Mouse (Mus musculus): ENCODE measurements around the gene Rnf223. TPM values are rescaled to one million over a fixed set of nuclear protein-coding genes. Genes with fewer than 3 reads are reported as not detected.
"Not testable (repeated sequence)": the region's sequence is repeated elsewhere in the genome, so short reads cannot be mapped to it uniquely, and the experiment has no call there.

The Rnf223 gene
- total RNA-seq, 4 experiments from 2014 or later = 0.49 to 2.0 (median 0.81) TPM

GRCm38 (mm10) chr4:156128746-156129145, 1.6 kb upstream of the Rnf223 start:
- DNase-seq (ENCODE audit: low spot score in 2 of 2) = no peak

- DNase-seq (ENCODE audit: low spot score in 2 of 2) = no peak
Measured at GRCm38 (mm10) chr4:156130940-156131339, 627 bp downstream of the Rnf223 start.

GRCm38 (mm10) chr4:156133334-156133733, 3.0 kb downstream of the Rnf223 start:
- no peak for DNase-seq (ENCODE audit: low spot score in 2 of 2)

- DNase-seq (ENCODE audit: low spot score in 2 of 2) = no peak
Measured at GRCm38 (mm10) chr4:156133943-156134605, 3.8 kb downstream of the Rnf223 start.

- DNase-seq (ENCODE audit: low spot score in 2 of 2) = no peak
Measured at GRCm38 (mm10) chr4:156135112-156135511, 4.8 kb downstream of the Rnf223 start.

- DNase-seq (ENCODE audit: low spot score in 2 of 2) = no peak
Measured at GRCm38 (mm10) chr4:156135801-156136200, 5.5 kb downstream of the Rnf223 start.

GRCm38 (mm10) chr4:156136285-156137100, 6.2 kb downstream of the Rnf223 start:
- DNase-seq (ENCODE audit: low spot score in 2 of 2) = no peak

GRCm38 (mm10) chr4:156150887-156151286, 20.6 kb downstream of the Rnf223 start:
- not testable (repeated sequence) for DNase-seq (ENCODE audit: low spot score in 2 of 2)

- no peak for DNase-seq (ENCODE audit: low spot score in 2 of 2)
Measured at GRCm38 (mm10) chr4:156154771-156155170, 24.5 kb downstream of the Rnf223 start.

- DNase-seq (ENCODE audit: low spot score in 2 of 2) = no peak
Measured at GRCm38 (mm10) chr4:156166477-156166876, 36.2 kb downstream of the Rnf223 start.

GRCm38 (mm10) chr4:156168611-156169010, 38.3 kb downstream of the Rnf223 start:
- DNase-seq (ENCODE audit: low spot score in 2 of 2) = no peak

GRCm38 (mm10) chr4:156169129-156169528, 38.8 kb downstream of the Rnf223 start:
- DNase-seq (ENCODE audit: low spot score in 2 of 2) = no peak

- no peak for DNase-seq (ENCODE audit: low spot score in 2 of 2)
Measured at GRCm38 (mm10) chr4:156171828-156172227, 41.5 kb downstream of the Rnf223 start.

- no peak for DNase-seq (ENCODE audit: low spot score in 2 of 2)
Measured at GRCm38 (mm10) chr4:156177630-156178029, 47.3 kb downstream of the Rnf223 start.

Other genes starting within 250 kb of the Rnf223 start
- 10 to 100 TPM; 54.8 to 64.2 (median 57.7) TPM for gene Pusl1, start 238.7 kb upstream of the Rnf223 start, total RNA-seq (2022)
- gene Acap3, start 238.7 kb upstream of the Rnf223 start, total RNA-seq (2022) = 100 to 1,000 TPM; 116 to 124 (median 120) TPM
- gene Ube2j2, start 186.7 kb upstream of the Rnf223 start, total RNA-seq (2022) = 10 to 100 TPM; 58.5 to 69.0 (median 66.3) TPM
- 10 to 100 TPM; 13.6 to 29.5 (median 18.1) TPM for gene C1qtnf12, start 168.2 kb upstream of the Rnf223 start, total RNA-seq (2022)
- gene B3galt6, start 137.9 kb upstream of the Rnf223 start, total RNA-seq (2022) = 10 to 100 TPM in 1 of 4 experiments, 1 to 10 TPM in 3; 9.2 to 11.3 (median 9.7) TPM
- gene Sdf4, start 137.6 kb upstream of the Rnf223 start, total RNA-seq (2022) = 100 to 1,000 TPM; 202 to 230 (median 217) TPM
- 1 to 10 TPM; 1.1 to 3.5 (median 2.0) TPM for gene Tnfrsf4, start 116.7 kb upstream of the Rnf223 start, total RNA-seq (2022)
- not detected for gene Tnfrsf18, start 104.3 kb upstream of the Rnf223 start, total RNA-seq (2022)
- under 1 TPM in 3 of 4 experiments, not detected in 1; 0.27 to 0.80 (median 0.45) TPM for gene Ttll10, start 71.1 kb upstream of the Rnf223 start, total RNA-seq (2022)
- 10 to 100 TPM; 28.2 to 49.7 (median 35.9) TPM for gene 9430015G10Rik, start 20.5 kb upstream of the Rnf223 start, total RNA-seq (2022)
- gene Agrn, start 67.0 kb downstream of the Rnf223 start, total RNA-seq (2022) = 100 to 1,000 TPM; 125 to 145 (median 144) TPM
- 1 to 10 TPM in 3 of 4 experiments, under 1 TPM in 1; 0.87 to 2.6 (median 1.7) TPM for gene Isg15, start 70.3 kb downstream of the Rnf223 start, total RNA-seq (2022)
- gene AW011738, start 72.8 kb downstream of the Rnf223 start, total RNA-seq (2022) = 1 to 10 TPM; 5.9 to 7.3 (median 6.3) TPM
- under 1 TPM; 0.32 to 0.45 (median 0.38) TPM for gene Perm1, start 85.4 kb downstream of the Rnf223 start, total RNA-seq (2022)
- gene Plekhn1, start 104.3 kb downstream of the Rnf223 start, total RNA-seq (2022) = 10 to 100 TPM; 38.2 to 52.2 (median 46.4) TPM
- 10 to 100 TPM; 64.1 to 72.4 (median 68.0) TPM for gene Noc2l, start 105.5 kb downstream of the Rnf223 start, total RNA-seq (2022)
- 1 to 10 TPM; 5.1 to 7.9 (median 6.0) TPM for gene Samd11, start 125.1 kb downstream of the Rnf223 start, total RNA-seq (2022)
- gene Vmn2r-ps159, start 200.6 kb downstream of the Rnf223 start, total RNA-seq (2022) = not detected

Data from layer of hippocampus, adult 8-10 months (tissue).